Mouse (Mus musculus): ENCODE data around the gene Gm38431.

The Gm38431 gene

DNA sequence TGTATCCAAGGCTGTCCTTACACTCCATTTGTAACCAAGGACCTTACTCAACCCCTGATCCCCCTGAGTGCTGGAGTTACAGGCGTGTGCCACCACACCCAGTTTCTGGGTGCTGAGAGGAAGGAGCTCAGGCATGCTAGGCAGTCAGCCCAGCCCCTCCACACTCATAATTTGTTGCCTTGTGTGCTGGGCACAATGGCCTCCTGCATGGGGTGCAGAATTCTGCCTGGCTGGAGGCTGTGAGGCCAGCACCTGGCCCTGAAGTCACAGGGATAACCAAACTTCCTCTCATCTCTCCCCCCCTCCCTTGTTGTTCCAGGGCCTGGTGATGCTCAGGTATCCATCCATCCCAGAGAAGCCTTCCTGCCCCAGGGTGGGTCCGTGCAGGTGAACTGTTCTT lies 73.2 kb downstream of the Gm38431 start:
- DNase-seq (ENCODE audit: low spot score in 2 of 2) = no peak

Measured in urinary bladder, postnatal 4 days (tissue).